Mouse (Mus musculus) T-helper 2 cell (primary cell): Measurements from ENCODE around the gene Cttnbp2nl.

Experiments used
- in situ Hi-C: fragments of 300-600 bp; cut with MboI, MseI; formaldehyde crosslinking; loops from one replicate; pipeline ENCODE4 v1.15.1; 2025; ENCODE audit warnings: high pct_unique_total_duplicates

Cttnbp2nl gene

DNA sequence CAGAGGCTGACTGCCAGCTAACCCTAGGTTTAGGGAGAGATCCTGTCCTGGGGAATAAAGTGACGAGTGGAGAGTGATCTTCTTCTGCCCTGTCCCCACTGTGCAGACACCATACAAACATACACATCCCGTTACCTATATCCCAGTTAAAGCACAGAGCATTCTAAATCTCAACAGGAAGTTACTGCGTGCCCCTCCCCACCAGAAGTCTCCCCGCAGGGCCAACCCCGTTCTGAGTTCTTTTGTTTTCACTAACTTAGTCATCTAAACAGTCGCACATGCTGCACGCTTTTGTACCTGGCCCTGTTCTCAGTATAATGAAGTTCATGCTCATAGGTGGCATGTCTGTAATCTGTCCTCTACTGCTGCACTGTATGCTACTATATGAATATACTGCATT is 36.7 kb downstream of the Cttnbp2nl start:
- in situ Hi-C loops: no loop called here

DNA sequence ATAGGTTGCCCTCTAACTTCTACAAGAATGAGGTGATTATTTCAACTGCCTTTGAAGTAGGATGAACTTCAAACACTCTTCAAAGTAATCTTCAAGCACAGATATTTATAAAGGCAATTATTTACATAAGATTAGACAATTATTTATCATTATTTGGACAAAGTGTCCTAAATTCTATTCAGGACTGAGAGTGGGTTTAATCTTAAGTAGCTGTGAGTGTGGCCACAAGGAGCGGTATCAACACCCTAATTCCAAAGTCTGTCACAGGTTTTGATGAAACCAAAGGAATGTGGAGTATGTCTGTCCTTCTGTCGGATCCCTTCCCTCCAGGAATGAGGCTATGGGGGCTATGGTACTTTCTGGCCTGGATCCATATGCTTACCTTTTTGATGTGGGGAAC is 38.0 kb downstream of the Cttnbp2nl start:
- in situ Hi-C loops: no loop called here

DNA sequence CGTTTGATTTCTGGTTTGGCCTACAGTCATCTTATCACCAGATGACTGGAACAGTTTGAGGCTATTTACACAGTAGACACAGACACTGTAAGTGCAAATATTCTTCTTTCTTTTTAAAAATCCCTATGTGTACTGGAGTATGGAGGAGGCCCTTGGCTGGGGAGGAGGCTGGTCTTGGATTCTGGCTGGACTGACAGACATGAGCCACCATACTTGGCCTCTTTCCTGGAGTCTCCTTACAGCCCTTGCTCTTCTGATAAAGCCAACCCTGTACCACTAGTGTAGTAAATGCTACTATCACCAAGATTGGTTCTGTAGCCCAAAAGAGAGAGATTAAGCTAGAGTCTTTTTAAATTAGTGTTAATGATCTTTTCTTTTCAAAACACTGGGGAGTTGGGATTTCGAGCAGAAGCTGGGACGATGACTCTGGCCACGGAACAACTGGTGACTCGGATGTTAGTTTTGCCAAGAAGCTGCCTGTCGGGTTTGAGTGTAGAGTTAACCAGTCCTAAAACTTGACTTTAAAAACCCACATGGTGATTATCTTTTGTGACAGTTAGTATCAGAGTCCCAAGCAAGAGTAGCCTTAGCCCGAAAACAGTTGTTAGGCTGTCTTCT is 40.1 kb downstream of the Cttnbp2nl start:
- in situ Hi-C loops: no loop called here

GRCm38 (mm10) chr3:105011883-105012282 is 41.1 kb downstream of the Cttnbp2nl start:
- in situ Hi-C loops: no loop called here

DNA sequence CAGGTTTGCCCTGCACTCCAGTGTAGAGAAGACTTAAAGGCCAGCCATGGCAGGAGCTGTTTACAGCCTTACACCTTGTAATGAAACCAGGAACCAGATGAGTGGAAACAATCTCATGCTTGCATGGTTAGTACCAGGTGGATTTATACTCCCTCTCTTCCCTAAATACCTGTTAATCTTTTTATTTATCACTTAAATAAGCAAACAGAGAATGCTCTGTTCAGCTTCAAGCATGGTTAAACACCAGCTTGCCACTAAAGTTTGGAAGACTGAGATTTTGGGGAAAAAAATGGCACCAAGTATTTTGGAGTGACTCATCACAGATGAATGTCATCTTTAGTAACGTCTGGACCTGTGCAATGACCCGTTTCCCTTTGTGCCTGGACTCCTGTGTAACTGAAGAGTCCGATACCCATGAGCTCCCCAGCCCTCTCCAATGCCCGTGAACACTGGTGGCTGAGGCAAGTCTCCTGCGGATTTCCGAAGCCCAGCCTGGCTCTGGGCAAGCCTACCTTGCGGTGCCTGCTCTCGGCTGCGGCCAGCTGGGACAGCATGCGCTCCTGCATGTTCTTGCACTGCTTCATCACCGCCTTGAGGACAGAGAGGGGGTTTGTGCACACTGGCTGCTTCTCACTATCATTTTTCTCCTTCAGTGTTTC is 42.1 kb downstream of the Cttnbp2nl start:
- in situ Hi-C loops: no loop called here

DNA sequence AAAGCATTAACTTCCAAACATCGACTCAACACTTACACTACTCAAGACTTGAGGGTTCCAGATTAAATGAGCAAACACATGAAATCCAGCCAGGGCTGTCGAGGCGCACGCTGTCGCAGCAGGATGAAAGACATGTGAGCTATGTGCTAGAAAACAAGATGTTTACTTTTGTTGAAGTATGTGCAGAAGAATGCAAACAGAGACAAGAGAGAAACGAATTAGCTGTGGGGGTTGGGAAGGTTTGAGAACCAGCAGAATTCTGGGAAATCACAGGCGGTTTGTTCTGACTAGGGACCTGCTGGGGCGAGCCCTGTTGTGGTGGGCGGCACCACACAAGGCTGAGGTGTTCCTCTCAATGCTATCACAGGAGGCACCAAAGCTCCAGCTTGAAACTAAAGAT is 44.9 kb downstream of the Cttnbp2nl start:
- in situ Hi-C loops: no loop called here

- in situ Hi-C loops: no loop called here
Observed at GRCm38 (mm10) chr3:105006101-105006500, 46.8 kb downstream of the Cttnbp2nl start.

DNA sequence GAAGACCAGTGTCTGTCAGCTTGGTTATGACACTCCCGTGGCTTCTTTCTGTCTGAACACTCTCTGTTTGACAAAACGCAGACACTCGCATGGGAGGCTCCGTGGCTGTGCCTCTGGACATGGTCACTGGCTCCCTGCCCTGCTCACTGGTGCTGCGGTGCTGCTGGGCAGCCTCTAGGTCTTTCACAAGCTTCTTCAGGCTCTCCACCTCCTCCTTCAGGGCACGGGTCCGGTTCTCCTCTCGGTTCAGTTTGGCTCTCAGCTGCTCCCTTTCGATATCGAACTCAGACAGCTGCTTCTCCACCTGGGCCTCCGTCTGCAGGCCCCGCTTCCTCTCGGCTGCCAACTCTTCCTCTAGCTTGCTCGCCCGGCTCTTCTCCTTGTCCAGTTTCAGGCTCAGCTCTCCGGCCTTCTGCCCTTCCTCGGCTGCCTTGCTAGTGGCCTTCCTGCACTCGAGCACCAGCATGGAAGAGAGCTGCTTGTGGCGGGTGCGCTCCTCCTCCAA is 47.3 kb downstream of the Cttnbp2nl start:
- in situ Hi-C loops: no loop called here

GRCm38 (mm10) chr3:105005011-105005410 is 47.9 kb downstream of the Cttnbp2nl start:
- in situ Hi-C loops: no loop called here

- in situ Hi-C loops: no loop called here
Observed at GRCm38 (mm10) chr3:105003960-105004463, 48.9 kb downstream of the Cttnbp2nl start.

- in situ Hi-C loops: no loop called here
Observed at GRCm38 (mm10) chr3:105001374-105001773, 51.6 kb downstream of the Cttnbp2nl start.

DNA sequence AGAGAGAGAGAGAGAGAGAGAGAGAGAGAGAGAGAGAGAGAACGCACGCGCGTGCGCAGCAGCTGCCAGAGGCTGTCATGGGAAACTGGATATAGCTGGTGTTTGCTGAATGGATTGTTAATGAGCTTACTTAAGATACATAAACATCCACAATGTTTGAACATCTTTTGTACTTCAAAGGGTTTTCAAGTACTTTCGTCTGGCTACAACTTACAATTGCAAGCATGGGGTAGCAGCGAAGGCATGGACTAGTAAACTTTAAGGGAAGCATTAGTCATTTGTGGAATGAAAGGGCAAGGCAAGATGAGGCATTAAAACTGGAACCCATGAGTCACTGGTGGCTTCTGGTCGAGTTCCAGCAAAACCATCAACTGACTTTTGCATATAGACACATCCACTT is 52.4 kb downstream of the Cttnbp2nl start:
- in situ Hi-C loops: no loop called here

- in situ Hi-C loops: no loop called here
Observed at GRCm38 (mm10) chr3:104997563-104997962, 55.4 kb downstream of the Cttnbp2nl start.

DNA sequence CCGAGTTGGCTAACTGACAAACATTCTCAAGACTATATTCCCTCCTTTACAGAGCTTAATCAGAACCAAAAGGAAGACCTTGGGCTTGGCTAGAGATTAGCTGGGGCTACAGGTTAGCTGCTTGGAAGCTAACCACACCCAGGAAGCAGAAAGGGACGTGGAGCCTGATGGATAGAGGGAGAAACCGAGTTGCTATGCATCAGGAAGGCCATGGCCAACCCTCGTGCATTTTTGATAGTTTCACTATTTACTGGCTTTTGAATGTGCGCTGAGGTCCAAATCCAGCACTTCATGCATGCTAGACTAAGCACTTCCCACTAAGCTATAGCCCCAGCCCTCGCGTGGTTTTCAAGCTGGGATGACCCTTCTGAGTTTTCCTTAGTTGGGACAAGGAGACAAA is 57.2 kb downstream of the Cttnbp2nl start:
- in situ Hi-C loops: no loop called here

DNA sequence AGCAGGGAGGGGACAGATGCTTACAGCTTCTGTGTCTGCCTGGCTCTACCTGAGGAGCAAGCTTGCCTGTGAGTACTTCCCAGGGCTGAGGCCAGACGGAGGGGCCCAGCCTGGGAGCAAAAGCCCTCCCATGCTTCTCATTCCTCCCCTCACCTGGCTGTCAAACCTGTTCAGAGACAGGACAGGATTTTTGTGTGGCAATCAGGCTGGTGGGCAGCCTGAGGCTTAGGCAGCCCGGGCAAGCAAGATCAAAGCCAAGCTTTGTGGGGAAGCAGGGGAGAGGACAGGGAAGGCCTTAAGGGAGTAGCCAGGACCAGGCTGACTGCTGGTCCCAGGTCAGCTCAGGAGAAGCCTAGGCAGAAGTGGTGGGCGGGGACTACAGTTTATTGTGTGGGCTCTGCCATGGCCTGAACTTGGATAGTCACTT is 58.5 kb downstream of the Cttnbp2nl start:
- in situ Hi-C loops: loop anchor here (5.0 kb wide), 1 partner anchor 58 kb away; the partner anchor contains the start of gene Cttnbp2nl

GRCm38 (mm10) chr3:104993800-104994199 is 59.1 kb downstream of the Cttnbp2nl start:
- in situ Hi-C loops: loop anchor here (5.0 kb wide), 1 partner anchor 59 kb away; the partner anchor contains the start of gene Cttnbp2nl

GRCm38 (mm10) chr3:104992709-104993388 is 60.1 kb downstream of the Cttnbp2nl start:
- in situ Hi-C loops: loop anchor here (5.0 kb wide), 1 partner anchor 59 kb away; the partner anchor contains the start of gene Cttnbp2nl

DNA sequence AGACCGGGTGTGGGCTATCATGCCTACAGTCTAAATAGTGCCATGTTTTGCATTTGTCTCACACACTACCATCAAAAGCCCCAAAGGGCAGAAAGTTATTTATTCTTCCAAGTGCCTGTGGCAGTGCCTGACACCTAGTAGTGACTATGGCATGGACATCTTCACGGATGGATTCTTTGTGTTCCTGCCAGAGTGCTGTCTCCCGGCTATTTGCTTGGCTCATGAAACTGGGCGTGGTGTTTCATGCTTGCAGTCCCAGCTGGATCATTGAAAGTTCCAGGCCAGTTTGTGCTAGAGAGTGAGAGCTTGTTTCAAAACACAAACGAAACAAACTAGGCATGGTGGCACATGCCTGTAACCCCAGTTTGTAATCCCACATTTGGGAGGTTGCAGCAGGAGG is 61.2 kb downstream of the Cttnbp2nl start:
- in situ Hi-C loops: loop anchor here (5.0 kb wide), 1 partner anchor 61 kb away; the partner anchor contains the start of gene Cttnbp2nl

DNA sequence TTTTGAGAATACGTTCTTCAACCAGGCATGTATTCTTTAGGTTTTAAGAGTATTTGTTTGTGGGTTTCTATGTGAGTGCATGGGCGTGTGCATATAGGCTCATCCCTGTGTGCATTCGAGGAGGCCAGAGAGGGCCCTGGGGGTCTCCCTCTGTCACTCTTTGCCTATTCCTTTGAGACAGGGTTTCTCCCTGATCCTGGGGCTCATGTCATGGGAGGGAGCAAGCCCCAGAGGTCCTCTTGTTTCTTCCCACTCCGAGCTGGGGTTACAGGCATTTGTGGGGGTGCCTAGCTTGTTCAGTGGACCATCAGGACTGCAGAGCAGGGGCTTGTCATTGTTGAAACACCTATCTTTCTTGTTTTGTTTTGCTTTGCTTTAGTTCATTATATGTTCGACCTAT is 65.1 kb downstream of the Cttnbp2nl start:
- in situ Hi-C loops: no loop called here

DNA sequence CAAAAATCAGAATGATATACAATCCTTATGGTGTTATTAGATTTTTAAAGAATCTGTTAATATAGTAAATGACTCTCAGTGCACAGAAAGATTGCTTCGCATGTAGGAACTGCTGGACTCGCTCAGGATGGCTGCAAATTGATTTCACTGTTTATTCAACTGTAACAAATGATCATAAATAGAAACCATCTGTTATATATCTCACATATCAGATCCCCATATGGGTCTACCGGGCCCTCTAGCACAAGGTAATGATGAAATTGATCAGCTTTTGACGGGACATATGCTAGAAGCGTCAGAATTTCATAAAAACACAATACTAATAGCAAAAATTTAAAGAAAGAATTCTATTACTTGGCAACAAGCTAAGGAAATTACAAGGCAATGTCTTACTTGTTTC is 73.2 kb downstream of the Cttnbp2nl start:
- in situ Hi-C loops: no loop called here

DNA sequence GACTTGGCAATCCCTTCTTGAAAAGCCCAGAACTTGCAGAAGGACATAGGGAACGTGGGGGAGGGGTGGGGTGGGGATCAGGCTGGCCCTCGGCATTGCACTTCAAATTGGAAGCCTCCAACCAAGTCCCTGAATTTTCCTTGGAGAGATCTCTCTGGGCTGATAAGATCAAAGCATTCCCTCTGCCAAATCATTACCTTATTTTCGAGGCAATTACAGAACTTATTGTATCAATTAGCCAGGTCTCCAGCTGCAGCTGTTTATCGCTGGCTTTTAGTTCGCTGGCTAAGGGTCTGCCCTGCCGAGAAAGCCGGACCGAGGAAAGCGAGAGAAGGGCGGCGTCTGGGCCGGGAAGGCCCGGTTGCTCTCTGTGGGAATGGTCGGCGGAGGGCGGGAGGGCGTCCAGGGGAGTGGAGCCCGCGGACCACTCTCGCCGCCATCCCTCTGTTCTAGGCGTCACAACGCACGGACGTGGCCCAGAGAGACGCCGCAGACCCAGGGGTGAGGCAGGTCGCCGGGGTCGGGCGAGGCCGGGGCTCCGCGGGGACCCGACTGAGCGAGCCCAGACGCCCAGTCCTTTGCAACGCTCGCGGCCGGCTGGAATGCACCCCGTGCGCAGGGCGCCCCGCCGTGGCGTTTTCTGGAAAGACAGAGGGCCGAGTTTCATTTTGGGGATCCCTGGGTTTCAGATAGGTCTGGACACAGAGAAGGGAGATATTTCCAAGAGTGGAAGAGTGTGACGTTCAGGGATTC is 85.2 kb downstream of the Cttnbp2nl start:
- in situ Hi-C loops: loop anchor here (5.0 kb wide), 1 partner anchor 195 kb away; no protein-coding TSS in a partner anchor
